Mouse (Mus musculus) neural tube, embryonic 14.5 days (tissue): ENCODE results near the gene Jmy. TPM values are rescaled to one million over a fixed set of nuclear protein-coding genes. Genes with fewer than 3 reads are reported as not detected.
A peak's percentile ranks its signal among the peaks of the same experiment; 100 is the strongest.

ENCODE experiments used
- ATAC-seq: fragments of 200-750 bp; cut with Nextera tagmentation; 2 replicates; pipeline ENCODE4 v1.8.0; 2017; ENCODE audit warnings: low read depth, mild to moderate bottlenecking, moderate TSS enrichment, moderate library complexity
- H3K27ac ChIP-seq: fragments of 300-500 bp; sonication (generic); 2 replicates; pipeline ENCODE4 v1.5.1; 2014; ENCODE audit warnings: low read depth, mild to moderate bottlenecking, control low read depth, low read length, moderate library complexity, mixed read lengths
- H3K27me3 ChIP-seq: fragments of 300-500 bp; sonication (generic); 2 replicates; pipeline ENCODE4 v1.6.1; 2014; ENCODE audit warnings: low read length; ENCODE audit not compliant: control insufficient read depth, insufficient read depth
- H3K36me3 ChIP-seq: fragments of 300-500 bp; sonication (generic); 2 replicates; pipeline ENCODE4 v1.6.1; 2014; ENCODE audit warnings: low read length, mixed read lengths; ENCODE audit not compliant: control insufficient read depth, insufficient read depth
- H3K4me1 ChIP-seq: fragments of 300-500 bp; sonication (generic); 2 replicates; pipeline ENCODE4 v1.6.1; 2014; ENCODE audit warnings: low read length; ENCODE audit not compliant: control insufficient read depth, insufficient read depth
- H3K4me2 ChIP-seq: fragments of 300-500 bp; sonication (generic); 2 replicates; pipeline ENCODE4 v1.6.1; 2014; ENCODE audit warnings: mild to moderate bottlenecking, low read depth, low read length, control low read depth
- H3K4me3 ChIP-seq: fragments of 300-500 bp; sonication (generic); 2 replicates; pipeline ENCODE4 v1.5.1; 2014; ENCODE audit warnings: low read depth, low read length, control low read depth, mixed read lengths
- H3K9ac ChIP-seq: fragments of 300-500 bp; sonication (generic); replicated peaks from 2 replicates; pipeline ENCODE4 v1.6.1; 2014; ENCODE audit warnings: low read depth, mild to moderate bottlenecking, control low read depth, low read length, mixed read lengths
- H3K9me3 ChIP-seq: fragments of 300-500 bp; sonication (generic); 2 replicates; pipeline ENCODE4 v1.6.1; 2016; ENCODE audit warnings: low read length; ENCODE audit not compliant: control insufficient read depth
- WGBS: fragments of 180-500 bp; shearing (Covaris S2); extraction: QIAGEN DNeasy Blood & Tissue Kit; methylation state at CpG from one replicate; pipeline ENCODE4 v1.1.7; 2014; 5-methylcytosine and 5-hydroxymethylcytosine counted together
- polyA plus RNA-seq: library from polyadenylated mRNA; unstranded; fragments of >200 nt; fragmentation: Nextera tagmentation; extraction: Ambion mirVana; gene quantifications from 2 replicates; pipeline ENCODE4 v1.2.1, GENCODE M21; 2014

The Jmy gene
- polyA plus RNA-seq = 6.9 and 9.9 TPM in 2 replicates

GRCm38 (mm10) chr13:93499167-93499972, at the start of gene Jmy:
TSS of gene Jmy (minus strand) at chr13:93499808.
- Histone ChIP-seq H3K27me3 (no peaks in the 10 kb centered on the region), H3K27ac (peak within 1 kb of the TSS; percentile 93), H3K4me1 (peaks cover 18% of the 10 kb centered on the region), H3K4me3 (peak within 1 kb of the TSS; percentile 84), H3K4me2 (peak within 1 kb of the TSS; percentile 70), H3K9ac (peak within 1 kb of the TSS; percentile 81), H3K9me3 (no peaks in the 10 kb centered on the region), H3K36me3 (no peaks in the 10 kb centered on the region)
- ATAC-seq = peak; percentile 96
- WGBS = under 1% methylated on average over 101 of the region's 105 CpGs

GRCm38 (mm10) chr13:93547641-93548040, 48.0 kb upstream of the Jmy start:
- Histone ChIP-seq H3K4me1 (no peaks in the 10 kb centered on the region), H3K9me3 (no peaks in the 10 kb centered on the region), H3K27me3 (no peaks in the 10 kb centered on the region), H3K4me2 (no peak overlapping the region), H3K9ac (no peak overlapping the region), H3K27ac (no peak overlapping the region), H3K4me3 (no peak overlapping the region), H3K36me3 (no peaks in the 10 kb centered on the region)
- ATAC-seq = no peak
- WGBS = 84% methylated on average over 5 of the region's 5 CpGs

- H3K9ac ChIP-seq = no peak overlapping the region
- H3K4me3 ChIP-seq = no peak overlapping the region
- no peaks in the 10 kb centered on the region for H3K27me3 ChIP-seq
- no peak overlapping the region for H3K4me2 ChIP-seq
- H3K27ac ChIP-seq = no peak overlapping the region
- no peaks in the 10 kb centered on the region for H3K9me3 ChIP-seq
- no peaks in the 10 kb centered on the region for H3K36me3 ChIP-seq
- H3K4me1 ChIP-seq = no peaks in the 10 kb centered on the region
- no peak for ATAC-seq
- 73% methylated on average over 1 of the region's 1 CpGs for WGBS
Measured at GRCm38 (mm10) chr13:93546011-93546410, 46.4 kb upstream of the Jmy start.

- Histone ChIP-seq H3K36me3 (no peaks in the 10 kb centered on the region), H3K4me1 (no peaks in the 10 kb centered on the region), H3K9me3 (no peaks in the 10 kb centered on the region), H3K9ac (no peak overlapping the region), H3K27me3 (no peaks in the 10 kb centered on the region), H3K27ac (no peak overlapping the region), H3K4me3 (no peak overlapping the region), H3K4me2 (no peak overlapping the region)
- no peak for ATAC-seq
Measured at GRCm38 (mm10) chr13:93544274-93544673, 44.7 kb upstream of the Jmy start.

GRCm38 (mm10) chr13:93539311-93539710, 39.7 kb upstream of the Jmy start:
- Histone ChIP-seq H3K36me3 (no peaks in the 10 kb centered on the region), H3K27me3 (no peaks in the 10 kb centered on the region), H3K4me3 (no peak overlapping the region), H3K4me2 (no peak overlapping the region), H3K27ac (no peak overlapping the region), H3K9me3 (no peaks in the 10 kb centered on the region), H3K9ac (no peak overlapping the region), H3K4me1 (no peaks in the 10 kb centered on the region)
- WGBS = 87% methylated on average over 4 of the region's 4 CpGs
- ATAC-seq = no peak

- H3K4me1 ChIP-seq = no peaks in the 10 kb centered on the region
- H3K27ac ChIP-seq = no peak overlapping the region
- H3K9me3 ChIP-seq = no peaks in the 10 kb centered on the region
- no peak overlapping the region for H3K4me3 ChIP-seq
- ATAC-seq = no peak
- no peaks in the 10 kb centered on the region for H3K27me3 ChIP-seq
- no peaks in the 10 kb centered on the region for H3K36me3 ChIP-seq
- no peak overlapping the region for H3K9ac ChIP-seq
- 77% methylated on average over 2 of the region's 2 CpGs for WGBS
- no peak overlapping the region for H3K4me2 ChIP-seq
Measured at GRCm38 (mm10) chr13:93518753-93519319, 19.2 kb upstream of the Jmy start.

- no peak overlapping the region for H3K27ac ChIP-seq
- ATAC-seq = no peak
- H3K4me3 ChIP-seq = no peak overlapping the region
- no peaks in the 10 kb centered on the region for H3K36me3 ChIP-seq
- H3K27me3 ChIP-seq = no peaks in the 10 kb centered on the region
- no peaks in the 10 kb centered on the region for H3K9me3 ChIP-seq
- H3K4me1 ChIP-seq = no peaks in the 10 kb centered on the region
- no peak overlapping the region for H3K4me2 ChIP-seq
- H3K9ac ChIP-seq = no peak overlapping the region
Measured at GRCm38 (mm10) chr13:93517223-93517622, 17.6 kb upstream of the Jmy start.

GRCm38 (mm10) chr13:93514000-93514795, 14.6 kb upstream of the Jmy start:
- no peak overlapping the region for H3K27ac ChIP-seq
- no peaks in the 10 kb centered on the region for H3K4me1 ChIP-seq
- no peak overlapping the region for H3K4me2 ChIP-seq
- no peaks in the 10 kb centered on the region for H3K36me3 ChIP-seq
- no peak overlapping the region for H3K9ac ChIP-seq
- no peaks in the 10 kb centered on the region for H3K27me3 ChIP-seq
- 89% methylated on average over 10 of the region's 10 CpGs for WGBS
- no peak overlapping the region for H3K4me3 ChIP-seq
- ATAC-seq = no peak
- H3K9me3 ChIP-seq = no peaks in the 10 kb centered on the region
